Mouse (Mus musculus): ENCODE measurements around the gene Olfr763.
"Not testable (repeated sequence)": the region's sequence is repeated elsewhere in the genome, so short reads cannot be mapped to it uniquely, and the experiment has no call there.

Gene Olfr763

GRCm38 (mm10) chr10:129039796-129040195, 29.2 kb downstream of the Olfr763 start, which contains the start of gene Olfr764-ps1:
TSS of gene Olfr764-ps1 (minus strand) at chr10:129039896.
- DNase-seq (ENCODE audit: extremely low spot score, low read depth, low spot score): no peak

GRCm38 (mm10) chr10:129049898-129050297, 39.3 kb downstream of the Olfr763 start, which contains the start of gene Olfr765:
TSS of gene Olfr765 (minus strand) at chr10:129049998.
- DNase-seq (ENCODE audit: extremely low spot score, low read depth, low spot score): not testable (repeated sequence)
